12 mouse cellular contexts compared by ENCODE assay signal in genomic region chr17:84351912-84352789, GRCm38 (mm10).
DNase-seq lines count a peak whose midpoint lies in the region; ATAC-seq and TF ChIP-seq lines count a peak whose summit lies in the region.
"Had no signal": no experiment of that assay in that cellular context is flagged by ENCODE, and none has a peak within 500 bp of the region (broad histone marks: within the 10 kb centered on the region; RNA-seq: fewer than 3 reads in every experiment).

No protein-coding gene starts in this region.

- no peaks in the 10 kb centered on the region for H3K9me3 ChIP-seq in kidney, embryonic 16.5 days (ENCODE audit: low read length)
- no peaks in the 10 kb centered on the region for H3K9me3 ChIP-seq in CH12.LX (replicated peaks; ENCODE audit: low read length)
- no peaks in the 10 kb centered on the region for H3K9me3 ChIP-seq in embryonic facial prominence, embryonic 15.5 days (replicated peaks)
- no peaks in the 10 kb centered on the region for H3K9me3 ChIP-seq in liver, embryonic 15.5 days (replicated peaks)

- in situ Hi-C loops in CH12.LX (cut with MboI; ENCODE audit: low pct_ligation_motif_present, low pct_unique_long_range_greater_than_20kb, low sequenced_read_pairs): no loop called here

- H3K4me2 ChIP-seq in kidney, embryonic 16.5 days (replicated peaks; ENCODE audit: low read depth, low read length): no peak overlapping the region
- H3K4me2 ChIP-seq in CH12.LX (ENCODE audit: insufficient read depth, low read depth, poor library complexity, severe bottlenecking): no peak overlapping the region
- H3K4me2 ChIP-seq in embryonic facial prominence, embryonic 15.5 days (replicated peaks): no peak overlapping the region
- H3K4me2 ChIP-seq in liver, embryonic 15.5 days: no peak overlapping the region
- H3K4me2 ChIP-seq: heart, embryonic 11.5 days had no signal

- H3K27me3 ChIP-seq in kidney, embryonic 16.5 days (ENCODE audit: insufficient read depth, low read length): no peaks in the 10 kb centered on the region
- no peaks in the 10 kb centered on the region for H3K27me3 ChIP-seq in CH12.LX (replicated peaks)
- no peaks in the 10 kb centered on the region for H3K27me3 ChIP-seq in embryonic facial prominence, embryonic 15.5 days
- no peaks in the 10 kb centered on the region for H3K27me3 ChIP-seq in liver, embryonic 15.5 days

- dilution Hi-C loops in CH12.LX (cut with MboI; ENCODE audit: extremely low pct_ligation_motif_present, extremely low pct_unique_long_range_greater_than_20kb, low sequenced_read_pairs): no loop called here

- H3K36me3 ChIP-seq in kidney, embryonic 16.5 days (ENCODE audit: insufficient read depth, low read length): peaks cover 11% of the 10 kb centered on the region
- peaks cover 15 to 59% of the 10 kb centered on the region in 2 experiments for H3K36me3 ChIP-seq in CH12.LX (replicated peaks in 1 of 2; ENCODE audit: control insufficient read depth in 1 of 2, insufficient read depth in 1 of 2, low read length in 1 of 2)
- H3K36me3 ChIP-seq in embryonic facial prominence, embryonic 15.5 days: no peaks in the 10 kb centered on the region
- no peaks in the 10 kb centered on the region; the same call in 1 of the 2 replicates for H3K36me3 ChIP-seq in liver, embryonic 15.5 days (replicated peaks)

- no peak for TF ChIP-seq CTCF in CH12.LX (conservative IDR thresholded peaks at IDR 0.05 in 1 of 2, IDR thresholded peaks at IDR 0.05 in 1 of 2; ENCODE audit: low read depth in 2 of 2, low read length in 2 of 2)

- no peak overlapping the region for H3K9ac ChIP-seq in kidney, embryonic 16.5 days (replicated peaks; ENCODE audit: low read length)
- H3K9ac ChIP-seq in CH12.LX (ENCODE audit: insufficient read depth, low read depth): peak overlapping the region; percentile 3; the same call in 1 of the 2 replicates
- H3K9ac ChIP-seq in embryonic facial prominence, embryonic 15.5 days: no peak overlapping the region
- H3K9ac ChIP-seq in liver, embryonic 15.5 days: no peak overlapping the region

- no peak for DNase-seq in kidney, postnatal 36 days
- DNase-seq in CH12.LX (ENCODE audit: extremely low read depth): no peak
- no peak for DNase-seq in cerebellum, adult 8-10 months
- DNase-seq in layer of hippocampus, postnatal 10 days (ENCODE audit: low spot score in 2 of 2): no peak
- DNase-seq in layer of hippocampus, postnatal 25 days (ENCODE audit: extremely low spot score in 1 of 2, low spot score in 1 of 2): no peak
- DNase-seq: cerebellum, postnatal 25 days; thymus, postnatal 4 days had no signal

- TF ChIP-seq POLR2A in CH12.LX (IDR thresholded peaks at IDR 0.05; ENCODE audit: low read depth, low read length): no peak

- no peaks in the 10 kb centered on the region for H3K79me2 ChIP-seq in CH12.LX (replicated peaks; ENCODE audit: control insufficient read depth, extremely low read depth, insufficient read depth, poor library complexity, severe bottlenecking)

- TF ChIP-seq RAD21 in CH12.LX (IDR thresholded peaks at IDR 0.05; ENCODE audit: low read depth, low read length): no peak

- WGBS in kidney, embryonic 16.5 days: 74% methylated on average over 9 of the region's 9 CpGs
- WGBS in embryonic facial prominence, embryonic 15.5 days: 61% methylated on average over 9 of the region's 9 CpGs
- 44% methylated on average over 9 of the region's 9 CpGs for WGBS in liver, embryonic 15.5 days (ENCODE audit: insufficient replicate concordance)

- H3K27ac ChIP-seq in kidney, embryonic 16.5 days (ENCODE audit: low read length): 0 out of 2 replicates have a peak overlapping the region, but pooled peaks have one; percentile 7
- H3K27ac ChIP-seq in CH12.LX (ENCODE audit: insufficient read depth, low read depth): peak overlapping the region; percentile 95
- H3K27ac ChIP-seq in embryonic facial prominence, embryonic 15.5 days (replicated peaks): peak overlapping the region; percentile 3; the same call in 1 of the 2 replicates
- H3K27ac ChIP-seq in liver, embryonic 15.5 days (replicated peaks): 0 out of 2 replicates have a peak overlapping the region, but pooled peaks have one; percentile 20

- no peaks in the 10 kb centered on the region for H3K4me1 ChIP-seq in kidney, embryonic 16.5 days (ENCODE audit: insufficient read depth, low read length)
- peaks cover 15 to 44% of the 10 kb centered on the region in 2 experiments for H3K4me1 ChIP-seq in CH12.LX (ENCODE audit: control insufficient read depth in 1 of 2, insufficient read depth in 2 of 2)
- peaks cover 25% of the 10 kb centered on the region for H3K4me1 ChIP-seq in embryonic facial prominence, embryonic 15.5 days
- H3K4me1 ChIP-seq in liver, embryonic 15.5 days (replicated peaks): peaks cover 26% of the 10 kb centered on the region

- no peak overlapping the region for H3K4me3 ChIP-seq in kidney, embryonic 16.5 days (ENCODE audit: low read length)
- no peak overlapping the region for H3K4me3 ChIP-seq in CH12.LX (replicated peaks in 1 of 3; ENCODE audit: low read depth in 2 of 3, low read length in 2 of 3, poor library complexity in 1 of 3)
- no peak overlapping the region for H3K4me3 ChIP-seq in embryonic facial prominence, embryonic 15.5 days (replicated peaks)
- no peak overlapping the region for H3K4me3 ChIP-seq in liver, embryonic 15.5 days (replicated peaks)
- H3K4me3 ChIP-seq: myocyte had no signal

- no peak for ATAC-seq in kidney, embryonic 16.5 days (ENCODE audit: low FRiP score, low TSS enrichment)
- no peak for ATAC-seq in embryonic facial prominence, embryonic 15.5 days (ENCODE audit: insufficient number of reproducible peaks, low FRiP score, low TSS enrichment, low read depth)
- peak; percentile 78 for ATAC-seq in liver, embryonic 15.5 days (ENCODE audit: insufficient read depth)

- no peak for TF ChIP-seq EP300 in CH12.LX (IDR thresholded peaks at IDR 0.05; ENCODE audit: low read length)

TF ChIP-seq in CH12.LX, 34 proteins besides CTCF, POLR2A, EP300 and RAD21:
- TF ChIP-seq BHLHE40 (IDR thresholded peaks at IDR 0.05; ENCODE audit: low read depth, low read length): no peak
- TF ChIP-seq TCF12 (IDR thresholded peaks at IDR 0.05; ENCODE audit: low read depth, low read length): peak; percentile 4; the same call in 1 of the 2 replicates
- no peak for TF ChIP-seq KAT2A (IDR thresholded peaks at IDR 0.05; ENCODE audit: insufficient replicate concordance, low read length)
- TF ChIP-seq POLR2AphosphoS2 (IDR thresholded peaks at IDR 0.05; ENCODE audit: low read depth, low read length): no peak
- TF ChIP-seq ZKSCAN1 (IDR thresholded peaks at IDR 0.05; ENCODE audit: borderline replicate concordance, low read depth, low read length): no peak
- no peak for TF ChIP-seq RCOR1 (conservative IDR thresholded peaks at IDR 0.05; ENCODE audit: low read depth, low read length)
- TF ChIP-seq HCFC1 (IDR thresholded peaks at IDR 0.05; ENCODE audit: low read depth, low read length): no peak
- TF ChIP-seq TBP (conservative IDR thresholded peaks at IDR 0.05; ENCODE audit: low read depth, low read length): no peak
- TF ChIP-seq USF2 (conservative IDR thresholded peaks at IDR 0.05; ENCODE audit: low read depth, low read length): no peak
- TF ChIP-seq IRF4 (IDR thresholded peaks at IDR 0.05; ENCODE audit: low read depth, low read length): peak; percentile 55
- TF ChIP-seq MAX (IDR thresholded peaks at IDR 0.05; ENCODE audit: low read length): no peak
- TF ChIP-seq ETS1 (conservative IDR thresholded peaks at IDR 0.05; ENCODE audit: low read depth, low read length): no peak
- TF ChIP-seq ELF1 (IDR thresholded peaks at IDR 0.05; ENCODE audit: low read depth, low read length): 0 out of 2 replicates have a peak, but pooled peaks have one; percentile 22
- no peak for TF ChIP-seq PAX5 (IDR thresholded peaks at IDR 0.05; ENCODE audit: low read length)
- TF ChIP-seq CHD2 (IDR thresholded peaks at IDR 0.05; ENCODE audit: low read length): no peak
- TF ChIP-seq USF1 (IDR thresholded peaks at IDR 0.05; ENCODE audit: low read depth, low read length): no peak
- TF ChIP-seq GABPA (IDR thresholded peaks at IDR 0.05; ENCODE audit: insufficient replicate concordance, low read depth, low read length): no peak
- TF ChIP-seq MEF2A (IDR thresholded peaks at IDR 0.05; ENCODE audit: borderline replicate concordance, low read depth, low read length): no peak
- TF ChIP-seq NRF1 (IDR thresholded peaks at IDR 0.05; ENCODE audit: low read depth, low read length): no peak
- no peak for TF ChIP-seq ZC3H11A (IDR thresholded peaks at IDR 0.05; ENCODE audit: low read depth, low read length)
- peak; percentile 33; the same call in 1 of the 2 replicates for TF ChIP-seq ZNF384 (IDR thresholded peaks at IDR 0.05; ENCODE audit: low read depth, low read length)
- no peak for TF ChIP-seq MXI1 (IDR thresholded peaks at IDR 0.05; ENCODE audit: low read depth, low read length)
- no peak for TF ChIP-seq CHD1 (IDR thresholded peaks at IDR 0.05; ENCODE audit: low read depth, low read length)

Comparison
In these comparisons a context has a peak if more than half of its experiments do, and no peak if none do; other contexts are left out.
1. H3K27ac ChIP-seq: peak in every context shown above with its lines; median percentile 95 in CH12.LX; 20 in liver, embryonic 15.5 days; 7 in kidney, embryonic 16.5 days; 3 in embryonic facial prominence, embryonic 15.5 days.